Mouse (Mus musculus): ENCODE results near the gene Prss46. TPM values are rescaled to one million over a fixed set of nuclear protein-coding genes. Genes with fewer than 3 reads are reported as not detected.

Prss46 gene
- polyA plus RNA-seq, 1 experiment from 2014 or later, result not detected

- 41% methylated on average over 9 of the region's 9 CpGs for WGBS (ENCODE audit: insufficient replicate concordance)
- H3K27ac ChIP-seq (ENCODE audit: low read length), result no peak overlapping the region
- no peaks in the 10 kb centered on the region for H3K9me3 ChIP-seq (replicated peaks; ENCODE audit: control insufficient read depth, low read length)
- no peak overlapping the region for H3K4me3 ChIP-seq (ENCODE audit: low read depth, low read length)
- H3K27me3 ChIP-seq (ENCODE audit: control insufficient read depth, insufficient read depth, low read depth, low read length), result no peaks in the 10 kb centered on the region
- H3K4me1 ChIP-seq (ENCODE audit: control insufficient read depth, low read depth, low read length), result peaks cover 14% of the 10 kb centered on the region
- H3K4me2 ChIP-seq (ENCODE audit: low read depth, low read length), result no peak overlapping the region
- no peak for ATAC-seq (ENCODE audit: low read depth)
- H3K36me3 ChIP-seq (ENCODE audit: control insufficient read depth, insufficient read depth), result no peaks in the 10 kb centered on the region
- H3K9ac ChIP-seq (ENCODE audit: low read depth, low read length), result no peak overlapping the region
Measured at GRCm38 (mm10) chr9:110887388-110888303, 43.3 kb downstream of the Prss46 start.

GRCm38 (mm10) chr9:110888935-110889334, 44.6 kb downstream of the Prss46 start:
- no peak overlapping the region for H3K27ac ChIP-seq (ENCODE audit: low read length)
- no peak overlapping the region for H3K4me2 ChIP-seq (ENCODE audit: low read depth, low read length)
- H3K9me3 ChIP-seq (replicated peaks; ENCODE audit: control insufficient read depth, low read length), result no peaks in the 10 kb centered on the region
- H3K9ac ChIP-seq (ENCODE audit: low read depth, low read length), result no peak overlapping the region
- H3K36me3 ChIP-seq (ENCODE audit: control insufficient read depth, insufficient read depth), result no peaks in the 10 kb centered on the region
- H3K4me3 ChIP-seq (ENCODE audit: low read depth, low read length), result no peak overlapping the region
- no peak for ATAC-seq (ENCODE audit: low read depth)
- peaks cover 14% of the 10 kb centered on the region for H3K4me1 ChIP-seq (ENCODE audit: control insufficient read depth, low read depth, low read length)
- WGBS (ENCODE audit: insufficient replicate concordance), result 82% methylated on average over 14 of the region's 14 CpGs
- no peaks in the 10 kb centered on the region for H3K27me3 ChIP-seq (ENCODE audit: control insufficient read depth, insufficient read depth, low read depth, low read length)

GRCm38 (mm10) chr9:110890026-110890783, 45.9 kb downstream of the Prss46 start:
- Histone ChIP-seq H3K27me3 (ENCODE audit: control insufficient read depth, insufficient read depth, low read depth, low read length) (no peaks in the 10 kb centered on the region), H3K4me2 (ENCODE audit: low read depth, low read length) (peak overlapping the region; percentile 37), H3K36me3 (ENCODE audit: control insufficient read depth, insufficient read depth) (no peaks in the 10 kb centered on the region), H3K4me3 (ENCODE audit: low read depth, low read length) (peak overlapping the region; percentile 27), H3K4me1 (ENCODE audit: control insufficient read depth, low read depth, low read length) (peaks cover 14% of the 10 kb centered on the region), H3K27ac (ENCODE audit: low read length) (no peak overlapping the region; the same call in 1 of the 2 replicates), H3K9ac (ENCODE audit: low read depth, low read length) (no peak overlapping the region), H3K9me3 (replicated peaks; ENCODE audit: control insufficient read depth, low read length) (no peaks in the 10 kb centered on the region)
- peak; percentile 68 for ATAC-seq (ENCODE audit: low read depth)
- WGBS (ENCODE audit: insufficient replicate concordance), result 19% methylated on average over 21 of the region's 21 CpGs

GRCm38 (mm10) chr9:110891077-110891828, 46.9 kb downstream of the Prss46 start:
- Histone ChIP-seq H3K4me3 (ENCODE audit: low read depth, low read length) (no peak overlapping the region), H3K4me1 (ENCODE audit: control insufficient read depth, low read depth, low read length) (peaks cover 14% of the 10 kb centered on the region), H3K27me3 (ENCODE audit: control insufficient read depth, insufficient read depth, low read depth, low read length) (no peaks in the 10 kb centered on the region), H3K27ac (ENCODE audit: low read length) (no peak overlapping the region), H3K4me2 (ENCODE audit: low read depth, low read length) (no peak overlapping the region), H3K9me3 (replicated peaks; ENCODE audit: control insufficient read depth, low read length) (no peaks in the 10 kb centered on the region), H3K36me3 (ENCODE audit: control insufficient read depth, insufficient read depth) (no peaks in the 10 kb centered on the region), H3K9ac (ENCODE audit: low read depth, low read length) (no peak overlapping the region)
- WGBS (ENCODE audit: insufficient replicate concordance), result 43% methylated on average over 12 of the region's 12 CpGs
- ATAC-seq (ENCODE audit: low read depth), result no peak

- Histone ChIP-seq H3K27me3 (ENCODE audit: control insufficient read depth, insufficient read depth, low read depth, low read length) (no peaks in the 10 kb centered on the region), H3K27ac (ENCODE audit: low read length) (no peak overlapping the region), H3K9ac (ENCODE audit: low read depth, low read length) (no peak overlapping the region), H3K4me2 (ENCODE audit: low read depth, low read length) (no peak overlapping the region), H3K36me3 (ENCODE audit: control insufficient read depth, insufficient read depth) (no peaks in the 10 kb centered on the region), H3K4me1 (ENCODE audit: control insufficient read depth, low read depth, low read length) (peaks cover 14% of the 10 kb centered on the region), H3K9me3 (replicated peaks; ENCODE audit: control insufficient read depth, low read length) (no peaks in the 10 kb centered on the region), H3K4me3 (ENCODE audit: low read depth, low read length) (no peak overlapping the region)
- no peak for ATAC-seq (ENCODE audit: low read depth)
- 66% methylated on average over 3 of the region's 3 CpGs for WGBS (ENCODE audit: insufficient replicate concordance)
Measured at GRCm38 (mm10) chr9:110892552-110892951, 48.2 kb downstream of the Prss46 start.

- H3K9ac ChIP-seq (ENCODE audit: low read depth, low read length), result no peak overlapping the region
- H3K4me2 ChIP-seq (ENCODE audit: low read depth, low read length), result no peak overlapping the region
- 37% methylated on average over 10 of the region's 10 CpGs for WGBS (ENCODE audit: insufficient replicate concordance)
- H3K36me3 ChIP-seq (ENCODE audit: control insufficient read depth, insufficient read depth), result no peaks in the 10 kb centered on the region
- H3K4me3 ChIP-seq (ENCODE audit: low read depth, low read length), result no peak overlapping the region
- no peak overlapping the region for H3K27ac ChIP-seq (ENCODE audit: low read length)
- ATAC-seq (ENCODE audit: low read depth), result no peak
- H3K9me3 ChIP-seq (replicated peaks; ENCODE audit: control insufficient read depth, low read length), result no peaks in the 10 kb centered on the region
- H3K4me1 ChIP-seq (ENCODE audit: control insufficient read depth, low read depth, low read length), result peaks cover 14% of the 10 kb centered on the region
- H3K27me3 ChIP-seq (ENCODE audit: control insufficient read depth, insufficient read depth, low read depth, low read length), result no peaks in the 10 kb centered on the region
Measured at GRCm38 (mm10) chr9:110893429-110893828, 49.1 kb downstream of the Prss46 start.

GRCm38 (mm10) chr9:110895507-110895906, 51.2 kb downstream of the Prss46 start:
- Histone ChIP-seq H3K27me3 (ENCODE audit: control insufficient read depth, insufficient read depth, low read depth, low read length) (no peaks in the 10 kb centered on the region), H3K9ac (ENCODE audit: low read depth, low read length) (no peak overlapping the region), H3K27ac (ENCODE audit: low read length) (no peak overlapping the region), H3K4me3 (ENCODE audit: low read depth, low read length) (no peak overlapping the region), H3K4me2 (ENCODE audit: low read depth, low read length) (no peak overlapping the region), H3K4me1 (ENCODE audit: control insufficient read depth, low read depth, low read length) (peaks cover 8% of the 10 kb centered on the region), H3K36me3 (ENCODE audit: control insufficient read depth, insufficient read depth) (no peaks in the 10 kb centered on the region), H3K9me3 (replicated peaks; ENCODE audit: control insufficient read depth, low read length) (no peaks in the 10 kb centered on the region)
- ATAC-seq (ENCODE audit: low read depth), result no peak
- WGBS (ENCODE audit: insufficient replicate concordance), result 46% methylated on average over 5 of the region's 5 CpGs

GRCm38 (mm10) chr9:110895994-110896393, 51.7 kb downstream of the Prss46 start:
- no peak for ATAC-seq (ENCODE audit: low read depth)
- WGBS (ENCODE audit: insufficient replicate concordance), result 42% methylated on average over 7 of the region's 7 CpGs
- no peaks in the 10 kb centered on the region for H3K27me3 ChIP-seq (ENCODE audit: control insufficient read depth, insufficient read depth, low read depth, low read length)

More at GRCm38 (mm10) chr9:110895994-110896393, 51.7 kb downstream of the Prss46 start:
- Histone ChIP-seq H3K4me2 (ENCODE audit: low read depth, low read length) (no peak overlapping the region), H3K9ac (ENCODE audit: low read depth, low read length) (no peak overlapping the region), H3K4me3 (ENCODE audit: low read depth, low read length) (no peak overlapping the region), H3K4me1 (ENCODE audit: control insufficient read depth, low read depth, low read length) (peaks cover 3% of the 10 kb centered on the region), H3K27ac (ENCODE audit: low read length) (no peak overlapping the region), H3K9me3 (replicated peaks; ENCODE audit: control insufficient read depth, low read length) (no peaks in the 10 kb centered on the region), H3K36me3 (ENCODE audit: control insufficient read depth, insufficient read depth) (no peaks in the 10 kb centered on the region)
